In genomic region chr12:85619283-85619897, GRCm38 (mm10) we compare ENCODE assay signal across 9 mouse cellular contexts. TPM values are rescaled to one million over a fixed set of nuclear protein-coding genes. Genes with fewer than 3 reads are reported as not detected.
DNase-seq lines count a peak whose midpoint lies in the region; ATAC-seq and TF ChIP-seq lines count a peak whose summit lies in the region.
"Had no signal": no experiment of that assay in that cellular context is flagged by ENCODE, and none has a peak within 500 bp of the region (broad histone marks: within the 10 kb centered on the region; RNA-seq: fewer than 3 reads in every experiment).

No protein-coding gene starts in this region.

- DNase-seq in lung, postnatal 36 days = peak; percentile 43
- DNase-seq in lung, postnatal 4 days = no peak
- DNase-seq in cerebellum, adult 11 months = peak; percentile 50
- no peak for DNase-seq in hindbrain, embryonic 14.5 days (ENCODE audit: low spot score)
- no peak for DNase-seq in limb, embryonic 10.5 days (ENCODE audit: low spot score)
- no peak for DNase-seq in heart, postnatal 36 days

- intact Hi-C loops in heart, postnatal 36 days (cut with DNase I) = no loop called here

- peaks cover 5% of the 10 kb centered on the region; the same call in 1 of the 2 replicates for H3K36me3 ChIP-seq in hindbrain, embryonic 14.5 days (replicated peaks; ENCODE audit: control insufficient read depth, insufficient read depth)
- H3K36me3 ChIP-seq in limb, embryonic 10.5 days = no peaks in the 10 kb centered on the region

- H3K9me3 ChIP-seq in hindbrain, embryonic 14.5 days (ENCODE audit: control insufficient read depth, low read length) = no peaks in the 10 kb centered on the region
- no peaks in the 10 kb centered on the region for H3K9me3 ChIP-seq in limb, embryonic 10.5 days (replicated peaks)
- H3K9me3 ChIP-seq: limb, embryonic 15.5 days had no signal

- H3K9ac ChIP-seq in hindbrain, embryonic 14.5 days = no peak overlapping the region
- H3K9ac ChIP-seq: limb, embryonic 15.5 days had no signal

- 70% methylated on average over 7 of the region's 7 CpGs for WGBS in hindbrain, embryonic 14.5 days
- 54% methylated on average over 7 of the region's 7 CpGs for WGBS in olfactory bulb, adult 2 months
- 88% methylated on average over 7 of the region's 7 CpGs for WGBS in limb, embryonic 10.5 days

- TF ChIP-seq POLR2A in olfactory bulb, adult 2 months (IDR thresholded peaks at IDR 0.05; ENCODE audit: insufficient read depth, low read depth, low read length) = no peak

- H3K4me2 ChIP-seq in hindbrain, embryonic 14.5 days (replicated peaks) = no peak overlapping the region
- H3K4me2 ChIP-seq: limb, embryonic 15.5 days had no signal

- peaks cover 36% of the 10 kb centered on the region for H3K4me1 ChIP-seq in hindbrain, embryonic 14.5 days (replicated peaks; ENCODE audit: control insufficient read depth, insufficient read depth, low read length)
- H3K4me1 ChIP-seq in olfactory bulb, adult 2 months (ENCODE audit: control insufficient read depth, insufficient read depth, low read length) = peaks cover 51% of the 10 kb centered on the region
- peaks cover 22% of the 10 kb centered on the region for H3K4me1 ChIP-seq in limb, embryonic 10.5 days

- H3K4me3 ChIP-seq in hindbrain, embryonic 14.5 days (replicated peaks; ENCODE audit: low read length) = no peak overlapping the region
- no peak overlapping the region for H3K4me3 ChIP-seq in olfactory bulb, adult 2 months (ENCODE audit: insufficient read depth, low read depth, low read length)
- no peak overlapping the region for H3K4me3 ChIP-seq in limb, embryonic 10.5 days
- H3K4me3 ChIP-seq: limb, embryonic 15.5 days had no signal

- peak overlapping the region; percentile 80 for H3K27ac ChIP-seq in hindbrain, embryonic 14.5 days
- H3K27ac ChIP-seq in olfactory bulb, adult 2 months (ENCODE audit: insufficient read depth, low read depth, low read length) = peak overlapping the region; percentile 82; the same call in 1 of the 2 replicates
- no peak overlapping the region for H3K27ac ChIP-seq in limb, embryonic 10.5 days
- H3K27ac ChIP-seq: limb, embryonic 15.5 days had no signal

- 0 out of 2 replicates have a peak, but pooled peaks have one; percentile 1 for ATAC-seq in hindbrain, embryonic 14.5 days (ENCODE audit: low FRiP score)
- ATAC-seq in granulocyte monocyte progenitor cell, adult 5-6 weeks (replicated peaks; ENCODE audit: poor library complexity, severe bottlenecking) = no peak

- TF ChIP-seq CTCF in olfactory bulb, adult 2 months (IDR thresholded peaks at IDR 0.05; ENCODE audit: insufficient read depth, low read depth, low read length) = no peak

- no peaks in the 10 kb centered on the region for H3K27me3 ChIP-seq in hindbrain, embryonic 14.5 days (ENCODE audit: control insufficient read depth, insufficient read depth, low read length)
- H3K27me3 ChIP-seq in limb, embryonic 10.5 days (ENCODE audit: low read depth, poor library complexity, severe bottlenecking) = no peaks in the 10 kb centered on the region
- H3K27me3 ChIP-seq: limb, embryonic 15.5 days had no signal

RNA-seq across cellular contexts. Expression of gene Jdp2, which starts 20.6 kb away (rescaled TPM):
- 0.83 and 1.3 TPM in 2 replicates for polyA plus RNA-seq in hindbrain, embryonic 14.5 days (2014; fragmentation: Nextera tagmentation; extraction: Ambion mirVana)
- polyA plus RNA-seq in olfactory bulb, adult 2 months (2012; ENCODE audit: insufficient read depth, insufficient read length, low replicate concordance, missing spikeins) = not detected in 2 replicates
- polyA plus RNA-seq in limb, embryonic 10.5 days (2016; fragmentation: Nextera tagmentation; extraction: Ambion mirVana) = not detected in 2 replicates
- 22.5 and 27.5 TPM in 2 replicates for total RNA-seq in granulocyte monocyte progenitor cell, adult 5-6 weeks (2014; fragmentation: Nextera tagmentation)
- total RNA-seq in granulocyte monocyte progenitor cell, adult 5-6 weeks (2017) = 30.5 and 39.8 TPM in 2 replicates
- total RNA-seq in heart, postnatal 36 days (2021) = 1 to 10 TPM; 8.7 to 9.0 TPM

Comparison
In these comparisons a context has a peak if more than half of its experiments do, and no peak if none do; other contexts are left out.
1. DNase-seq: peak in lung, postnatal 36 days (single experiment) and cerebellum, adult 11 months (single experiment); none in lung, postnatal 4 days (0 of 2), hindbrain, embryonic 14.5 days (single experiment), limb, embryonic 10.5 days (single experiment) and heart, postnatal 36 days (0 of 2).